Mouse (Mus musculus) thymus, postnatal 10 days (tissue): ENCODE results near the gene Osbpl3.
"Not testable (repeated sequence)": the region's sequence is repeated elsewhere in the genome, so short reads cannot be mapped to it uniquely, and the experiment has no call there.

Source experiments
- DNase-seq, 2 experiments: peaks; one replicate each; pipeline ENCODE4 v3.0.0; 2021; ENCODE audit warnings: low spot score in 2 of 2

The Osbpl3 gene

GRCm38 (mm10) chr6:50453651-50454050, 2.4 kb downstream of the Osbpl3 start:
- DNase-seq, result no peak

DNA sequence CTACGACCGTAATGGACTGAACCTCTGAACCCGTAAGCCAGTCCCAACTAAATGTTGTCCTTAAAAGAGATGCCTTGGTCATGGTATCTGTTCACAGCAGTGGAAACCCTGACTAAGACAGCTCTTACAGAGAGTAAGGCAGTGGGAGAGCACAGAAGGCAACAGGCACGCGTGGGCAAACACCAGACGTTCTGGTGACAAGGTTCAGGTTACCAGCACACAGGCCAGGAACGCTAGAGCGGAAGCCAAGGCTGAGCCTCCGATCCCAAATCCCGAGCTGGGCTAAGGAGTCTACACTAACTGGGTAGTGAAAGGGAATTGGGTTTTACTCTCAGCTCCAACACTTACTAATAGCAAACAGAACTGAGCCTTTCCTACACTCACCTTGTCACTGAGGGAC, 3.8 kb downstream of the Osbpl3 start:
- no peak for DNase-seq

- no peak for DNase-seq
Observed at GRCm38 (mm10) chr6:50445616-50446015, 10.4 kb downstream of the Osbpl3 start.

- DNase-seq, result no peak
Observed at GRCm38 (mm10) chr6:50440966-50441862, 14.8 kb downstream of the Osbpl3 start.

- no peak for DNase-seq
Observed at GRCm38 (mm10) chr6:50440197-50440596, 15.8 kb downstream of the Osbpl3 start.

- DNase-seq, result not testable (repeated sequence)
Observed at GRCm38 (mm10) chr6:50438900-50439299, 17.1 kb downstream of the Osbpl3 start.

- DNase-seq, result no peak
Observed at GRCm38 (mm10) chr6:50437815-50438214, 18.2 kb downstream of the Osbpl3 start.

DNA sequence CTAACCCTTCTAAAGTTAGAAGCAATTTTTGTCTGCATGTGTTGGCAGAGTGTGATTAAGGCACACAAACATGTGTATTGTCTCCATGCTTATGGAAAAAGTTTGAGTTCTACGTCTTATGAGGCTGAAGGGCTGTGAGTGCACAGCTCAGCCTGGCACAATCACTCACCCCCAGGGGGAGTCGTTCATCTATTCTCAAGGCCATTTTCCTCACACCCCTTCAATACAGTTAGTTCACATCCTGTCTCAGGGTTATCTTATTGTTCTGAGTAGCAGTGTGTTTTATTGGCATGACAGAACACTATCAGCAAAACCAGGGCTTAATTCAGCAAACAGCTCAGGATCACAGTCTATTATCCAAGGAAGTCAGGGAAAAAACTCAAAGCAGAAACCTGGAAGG, 19.3 kb downstream of the Osbpl3 start:
- DNase-seq, result peak in 1 of 2 experiments; percentile 22

DNA sequence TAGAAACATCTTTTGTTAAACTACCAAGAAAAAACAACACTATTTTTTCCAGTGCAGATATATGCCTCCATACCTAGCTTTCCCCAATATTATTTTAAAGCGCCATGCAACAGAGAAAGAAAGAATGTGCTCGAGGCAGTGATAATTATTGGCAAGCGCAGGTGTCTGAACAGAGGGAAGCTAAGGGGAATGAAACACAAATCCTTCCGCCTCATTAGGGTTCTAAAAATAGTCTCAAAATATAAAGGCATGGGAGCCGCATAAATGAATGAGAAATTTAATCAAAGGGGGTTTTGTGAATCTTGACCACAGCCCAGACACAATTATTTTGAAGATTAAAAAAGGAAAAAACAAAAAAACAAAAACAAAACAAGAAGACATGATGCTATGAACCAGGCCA, 23.5 kb downstream of the Osbpl3 start:
- DNase-seq, result no peak

- DNase-seq, result no peak
Observed at GRCm38 (mm10) chr6:50429299-50429698, 26.7 kb downstream of the Osbpl3 start.

DNA sequence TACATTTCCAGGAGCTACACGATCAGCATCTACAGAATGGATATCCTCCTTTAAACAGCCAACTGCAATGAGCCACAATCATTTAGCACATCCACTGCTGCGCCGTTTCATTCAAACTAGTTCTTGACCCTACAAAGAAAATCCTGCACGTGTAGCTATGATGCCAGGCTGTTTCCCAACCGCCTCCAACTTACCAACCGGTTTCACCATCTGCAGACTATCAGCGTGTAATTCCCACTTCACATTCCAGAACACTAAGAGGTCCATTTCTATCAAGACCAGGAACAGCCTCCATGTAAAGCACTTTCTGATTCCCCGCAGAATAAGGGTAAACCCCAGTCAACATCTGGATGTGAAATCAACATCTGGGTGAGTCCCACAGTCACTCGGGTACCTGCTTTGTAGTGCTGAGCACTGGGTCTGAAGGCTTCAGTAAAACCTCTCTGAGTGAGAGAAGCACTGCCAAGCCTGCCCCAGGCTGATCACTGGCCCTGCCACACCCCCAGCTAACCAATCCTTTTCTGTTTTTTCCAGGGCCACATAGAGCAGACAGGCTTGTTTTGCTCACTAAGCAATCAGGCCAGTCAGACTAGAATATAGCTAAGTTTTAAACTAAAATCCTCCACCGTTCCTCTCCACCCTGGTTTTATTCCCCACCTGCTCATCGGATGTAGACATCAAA, 28.8 kb downstream of the Osbpl3 start:
- DNase-seq, result no peak

- DNase-seq, result no peak
Observed at GRCm38 (mm10) chr6:50426571-50426970, 29.4 kb downstream of the Osbpl3 start.

DNA sequence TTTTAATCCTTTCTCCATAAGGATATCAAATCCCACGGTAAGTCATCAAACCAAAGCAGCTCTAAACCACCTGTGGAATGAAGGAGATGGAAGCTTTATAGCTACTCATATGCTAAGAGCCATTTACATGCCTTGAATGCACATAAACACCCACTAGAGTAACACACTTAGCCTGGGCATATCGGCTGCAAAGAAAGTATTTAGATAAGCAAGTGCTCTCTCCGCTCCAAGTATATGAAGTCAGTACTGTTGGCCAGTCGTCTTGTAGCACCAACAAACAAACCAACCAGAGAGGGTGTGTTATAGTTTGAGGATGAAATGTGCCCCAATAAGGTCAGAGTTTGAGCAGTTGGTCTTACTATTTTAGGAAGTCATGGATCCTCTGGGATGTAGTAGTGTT, 31.7 kb downstream of the Osbpl3 start:
- DNase-seq, result no peak

GRCm38 (mm10) chr6:50420413-50420812, 35.6 kb downstream of the Osbpl3 start:
- no peak for DNase-seq

GRCm38 (mm10) chr6:50419518-50420290, 36.3 kb downstream of the Osbpl3 start:
- DNase-seq, result no peak

DNA sequence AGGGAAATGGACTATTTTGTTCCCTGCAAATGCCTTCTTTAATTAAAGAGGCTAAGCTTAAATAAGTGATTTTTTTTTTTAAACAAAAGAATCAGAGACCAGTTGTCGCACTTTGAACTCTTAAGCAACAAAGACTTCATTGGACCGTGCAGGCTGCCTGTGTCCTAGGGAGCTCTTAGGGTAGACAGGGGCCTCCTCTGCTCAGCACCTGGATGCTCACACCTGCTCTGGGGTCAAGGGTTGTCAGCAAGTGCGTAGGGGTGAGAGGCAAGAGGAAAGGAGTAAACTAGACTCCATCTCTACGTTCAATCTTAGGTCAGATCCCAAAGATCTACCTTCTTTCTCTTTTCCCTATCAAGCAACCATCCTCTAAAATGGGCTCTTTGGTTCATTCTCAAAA, 37.0 kb downstream of the Osbpl3 start:
- DNase-seq, result no peak

- peak; percentile 35 to 43 for DNase-seq
Observed at GRCm38 (mm10) chr6:50416854-50417253, 39.1 kb downstream of the Osbpl3 start.

- DNase-seq, result no peak
Observed at GRCm38 (mm10) chr6:50415431-50415830, 40.6 kb downstream of the Osbpl3 start.

GRCm38 (mm10) chr6:50414547-50414946, 41.5 kb downstream of the Osbpl3 start:
- DNase-seq, result no peak

DNA sequence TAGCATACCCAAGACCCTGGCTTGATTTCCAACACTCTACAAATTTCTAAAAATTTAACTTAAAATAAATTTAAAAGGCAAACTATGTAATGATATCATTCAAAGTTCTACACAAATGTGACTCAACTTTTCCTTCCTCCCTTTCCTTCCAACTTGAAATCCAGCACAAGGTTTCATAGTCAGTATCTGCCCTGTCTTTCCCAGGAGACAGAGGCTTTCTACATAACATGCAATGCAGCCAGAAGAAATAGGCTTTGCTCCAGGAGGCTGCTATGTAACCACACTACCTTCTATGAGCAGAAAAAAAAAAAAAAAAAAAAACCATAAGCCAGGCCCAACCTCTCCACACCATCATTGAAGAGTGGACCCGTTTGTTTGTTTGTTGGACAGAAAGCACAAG, 42.6 kb downstream of the Osbpl3 start:
- no peak for DNase-seq

DNA sequence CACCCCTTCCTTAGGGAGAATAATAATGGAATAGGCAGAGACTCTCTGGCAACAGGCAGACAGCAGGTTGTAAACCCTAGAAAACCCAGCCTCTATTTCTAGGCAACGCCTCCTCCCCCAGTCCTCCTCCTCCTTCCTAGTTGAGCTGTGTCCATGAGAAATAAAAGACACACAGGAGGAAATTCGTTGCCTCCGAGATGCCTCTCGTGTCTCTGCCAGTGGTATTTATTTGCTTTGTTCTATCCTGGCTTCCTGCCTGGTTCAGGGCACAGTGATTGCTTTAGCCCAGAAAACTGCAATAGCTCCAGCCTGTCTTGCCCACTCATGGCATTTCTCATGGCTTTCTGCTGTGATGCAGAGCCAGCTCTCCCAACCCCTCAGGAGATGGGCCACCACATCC, 43.8 kb downstream of the Osbpl3 start:
- no peak for DNase-seq

DNA sequence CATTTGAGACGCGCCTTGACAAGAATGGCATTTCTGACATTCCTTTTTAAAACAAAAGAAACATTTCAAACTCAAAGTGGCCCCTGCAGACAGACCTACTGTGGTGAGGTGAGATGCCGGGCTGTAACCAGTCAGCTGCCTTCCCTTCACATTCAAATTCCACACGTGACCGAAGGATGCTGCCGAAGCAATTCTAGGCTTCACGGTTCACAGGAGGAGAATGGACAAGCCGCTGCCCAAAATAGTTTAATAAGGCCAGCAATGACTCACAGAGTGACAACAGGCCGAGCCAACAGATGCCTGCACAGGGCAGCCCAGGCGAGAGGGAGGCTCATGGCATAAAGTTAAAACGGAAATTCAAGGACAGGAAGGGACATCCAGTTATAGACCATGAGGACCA, 51.3 kb downstream of the Osbpl3 start:
- no peak for DNase-seq
